7 mouse cellular contexts compared by ENCODE assay signal in genomic region chr2:102450761-102451670, GRCm38 (mm10). TPM values are rescaled to one million over a fixed set of nuclear protein-coding genes. Genes with fewer than 3 reads are reported as not detected.
A peak's percentile ranks its signal among the peaks of the same experiment; 100 is the strongest.
DNase-seq lines count a peak whose midpoint lies in the region; ATAC-seq and TF ChIP-seq lines count a peak whose summit lies in the region.

No protein-coding gene starts in this region.

- H3K9me3 ChIP-seq in hindbrain, embryonic 16.5 days (ENCODE audit: control insufficient read depth, low read length), result no peaks in the 10 kb centered on the region
- H3K9me3 ChIP-seq in midbrain, embryonic 10.5 days (replicated peaks), result no peaks in the 10 kb centered on the region

- TF ChIP-seq POLR2A in spleen, adult 2 months (IDR thresholded peaks at IDR 0.05; ENCODE audit: low read depth, low read length), result no peak

- no peaks in the 10 kb centered on the region for H3K36me3 ChIP-seq in hindbrain, embryonic 16.5 days (ENCODE audit: control insufficient read depth, insufficient read depth, low read length)
- peaks cover 19% of the 10 kb centered on the region for H3K36me3 ChIP-seq in midbrain, embryonic 10.5 days
- no peaks in the 10 kb centered on the region for H3K36me3 ChIP-seq in spleen, adult 2 months (ENCODE audit: control insufficient read depth, insufficient read depth, low read length)

- peak overlapping the region; percentile 95 for H3K27ac ChIP-seq in hindbrain, embryonic 16.5 days (ENCODE audit: low read depth, low read length)
- H3K27ac ChIP-seq in midbrain, embryonic 10.5 days (replicated peaks), result peak overlapping the region; percentile 98
- H3K27ac ChIP-seq in spleen, adult 2 months (ENCODE audit: insufficient read depth, low read length), result no peak overlapping the region

- intact Hi-C loops in left cerebral cortex, postnatal 10 days (cut with DNase I), result loop anchor here (2.0 to 10.0 kb wide), 6 partner anchors 50 to 744 kb away; partner anchors contain the start of genes Ldlrad3 and Slc1a2

- peak overlapping the region; percentile 96 for H3K9ac ChIP-seq in hindbrain, embryonic 16.5 days (ENCODE audit: low read depth, low read length)

- H3K27me3 ChIP-seq in hindbrain, embryonic 16.5 days (replicated peaks; ENCODE audit: control insufficient read depth, insufficient read depth, low read length), result no peaks in the 10 kb centered on the region
- peaks cover 26% of the 10 kb centered on the region for H3K27me3 ChIP-seq in midbrain, embryonic 10.5 days (ENCODE audit: low read depth, poor library complexity, severe bottlenecking)
- peaks cover 29% of the 10 kb centered on the region for H3K27me3 ChIP-seq in spleen, adult 2 months (ENCODE audit: control insufficient read depth, insufficient read depth, low read length)

- H3K4me3 ChIP-seq in hindbrain, embryonic 16.5 days (ENCODE audit: low read length), result peak overlapping the region; percentile 89
- peak overlapping the region; percentile 88 for H3K4me3 ChIP-seq in midbrain, embryonic 10.5 days
- H3K4me3 ChIP-seq in spleen, adult 2 months (ENCODE audit: extremely low read depth, insufficient read depth, insufficient read length), result peak overlapping the region; percentile 45; the same call in 1 of the 2 replicates

- peak; percentile 75 for DNase-seq in ZHBTc4 (ENCODE audit: low read depth, low spot score)
- peak; percentile 62 to 77 for DNase-seq in cerebellum, postnatal 14 days
- DNase-seq in frontal cortex, postnatal 36 days (ENCODE audit: low spot score in 2 of 2), result peak; percentile 55 to 65
- DNase-seq in left cerebral cortex, postnatal 10 days (ENCODE audit: extremely low spot score in 1 of 2, low spot score in 2 of 2), result peak; percentile 19 to 70
- DNase-seq in midbrain, embryonic 10.5 days (ENCODE audit: low spot score), result peak; percentile 73
- DNase-seq in spleen, adult 2 months (ENCODE audit: low read depth in 1 of 2, low spot score in 2 of 2), result peak in 1 of 2 experiments; percentile 4

- peak; percentile 57 for ATAC-seq in hindbrain, embryonic 16.5 days

- H3K4me2 ChIP-seq in hindbrain, embryonic 16.5 days (ENCODE audit: low read length), result peak overlapping the region; percentile 69

- no peak for TF ChIP-seq CTCF in spleen, adult 2 months (IDR thresholded peaks at IDR 0.05; ENCODE audit: extremely low read depth, insufficient read depth, insufficient read length, insufficient replicate concordance)

- WGBS in hindbrain, embryonic 16.5 days, result under 1% methylated on average over 72 of the region's 109 CpGs
- under 1% methylated on average over 109 of the region's 109 CpGs for WGBS in midbrain, embryonic 10.5 days
- WGBS in spleen, adult 2 months, result 1% methylated on average over 109 of the region's 109 CpGs

- H3K4me1 ChIP-seq in hindbrain, embryonic 16.5 days (ENCODE audit: control insufficient read depth, insufficient read depth, low read depth, low read length), result peaks cover 13% of the 10 kb centered on the region
- peaks cover 48% of the 10 kb centered on the region for H3K4me1 ChIP-seq in midbrain, embryonic 10.5 days
- H3K4me1 ChIP-seq in spleen, adult 2 months (ENCODE audit: control insufficient read depth, insufficient read depth, insufficient read length), result peaks cover 12% of the 10 kb centered on the region

RNA-seq across cellular contexts. Expression of gene Fjx1, which starts 1.3 kb away (rescaled TPM):
- 24.8 and 26.3 TPM in 2 replicates for polyA plus RNA-seq in hindbrain, embryonic 16.5 days (2015; fragmentation: Nextera tagmentation; extraction: Ambion mirVana)
- 10 to 100 TPM; 74.9 to 84.1 TPM for total RNA-seq in left cerebral cortex, postnatal 10 days (2021)
- polyA plus RNA-seq in midbrain, embryonic 10.5 days (2016; fragmentation: Nextera tagmentation; extraction: Ambion mirVana), result 17.1 and 21.6 TPM in 2 replicates
- polyA plus RNA-seq in spleen, adult 2 months (2012; rRNA removed), result 0.56 and 0.98 TPM in 2 replicates

RNA-seq across cellular contexts. Expression of gene Trim44, which starts 43.4 kb away (rescaled TPM):
- polyA plus RNA-seq in hindbrain, embryonic 16.5 days (2015; fragmentation: Nextera tagmentation; extraction: Ambion mirVana), result 40.3 and 50.8 TPM in 2 replicates
- 100 to 1,000 TPM; 177 to 178 TPM for total RNA-seq in left cerebral cortex, postnatal 10 days (2021)
- 22.2 and 26.9 TPM in 2 replicates for polyA plus RNA-seq in midbrain, embryonic 10.5 days (2016; fragmentation: Nextera tagmentation; extraction: Ambion mirVana)
- polyA plus RNA-seq in spleen, adult 2 months (2012; rRNA removed), result 12.9 and 15.4 TPM in 2 replicates
